Mouse (Mus musculus) CD8-positive naive resting alpha-beta T cell, adult 2 months (primary cell): Measurements from ENCODE around the gene Ric8b.

Source experiments
- DNase-seq, 2 experiments: peaks; one replicate each; pipeline ENCODE4 v3.0.0; 2022; ENCODE audit warnings: low read depth in 2 of 2, low spot score in 2 of 2

Gene Ric8b

DNA sequence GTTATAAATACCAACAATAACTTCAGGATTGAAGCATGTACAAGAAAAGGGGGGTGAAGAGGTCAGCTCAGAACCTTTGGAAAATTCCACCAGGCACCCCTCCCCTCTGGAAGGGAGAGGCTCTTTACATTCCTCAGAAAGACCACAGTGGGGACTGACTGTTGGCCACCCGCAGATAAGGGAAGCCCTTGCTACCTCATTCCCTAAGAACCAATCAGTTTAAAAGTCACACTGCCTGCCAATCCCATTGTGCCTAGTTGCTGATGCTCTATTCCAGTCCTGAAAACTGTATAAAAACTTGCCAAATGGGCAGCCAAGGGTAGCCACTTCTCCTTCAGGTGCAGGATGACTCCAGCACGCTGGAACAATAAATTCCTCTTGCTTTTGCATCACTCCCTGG is 137.5 kb downstream of the Ric8b start:
- no peak for DNase-seq
